Mouse (Mus musculus) c-Kit-positive CD71-negative TER-119-negative erythroid progenitor cells, embryonic 14.5 days (primary cell): ENCODE measurements around the gene Trim65.

Experiments
- DNase-seq: peaks from one replicate; pipeline ENCODE4 v3.0.0-alpha.2; 2013; ENCODE audit warnings: low read depth

Gene Trim65

DNA sequence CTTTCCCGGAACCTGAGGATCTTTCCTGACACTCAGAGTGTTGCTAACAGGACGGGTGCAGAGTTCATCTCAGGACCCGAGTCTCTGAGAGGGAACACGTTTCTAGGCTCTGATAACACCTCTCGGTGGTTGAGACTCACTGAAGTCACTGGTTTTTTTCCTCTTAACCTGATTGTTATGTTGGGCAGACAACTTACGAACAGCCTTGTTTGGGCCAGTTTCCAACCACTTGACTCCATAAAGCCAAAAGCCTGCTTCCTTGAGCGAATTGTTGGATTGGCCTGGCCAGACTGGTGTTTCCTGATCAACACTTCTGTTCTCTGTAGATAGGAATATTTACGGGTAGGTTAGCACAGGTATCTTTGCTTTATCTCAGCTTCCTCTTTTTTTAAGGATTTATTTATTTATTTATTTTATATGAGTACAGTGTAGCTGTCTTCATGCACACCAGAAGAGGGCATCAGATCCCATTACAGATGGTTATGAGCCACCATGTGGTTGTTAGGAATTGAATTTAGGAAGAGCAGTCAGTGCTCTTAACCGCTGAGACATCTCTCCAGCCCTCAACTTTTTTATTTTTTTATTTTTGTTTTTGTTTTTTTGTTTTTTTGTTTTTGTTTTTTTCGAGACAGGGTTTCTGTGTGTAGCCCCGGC lies 42.1 kb downstream of the Trim65 start:
- DNase-seq, result no peak

DNA sequence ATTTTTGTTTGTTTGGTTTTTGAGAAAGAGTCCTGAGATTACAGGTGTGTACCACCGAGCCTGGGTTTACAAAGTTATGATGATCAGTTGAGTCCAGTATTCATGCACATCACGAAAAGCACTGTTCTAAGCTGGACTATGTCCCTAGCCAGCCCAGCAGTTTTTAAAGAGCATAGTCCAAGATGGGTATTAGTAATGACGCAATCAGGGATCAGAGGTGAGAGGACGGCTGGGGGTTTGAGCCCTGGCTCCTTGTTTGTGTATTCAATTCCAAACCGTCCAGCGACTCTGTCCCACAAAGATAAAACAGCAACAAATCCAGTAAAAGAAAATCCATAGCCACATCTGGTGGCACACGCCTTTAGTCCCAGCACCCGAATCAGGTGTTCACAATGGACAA lies 42.7 kb downstream of the Trim65 start:
- no peak for DNase-seq

DNA sequence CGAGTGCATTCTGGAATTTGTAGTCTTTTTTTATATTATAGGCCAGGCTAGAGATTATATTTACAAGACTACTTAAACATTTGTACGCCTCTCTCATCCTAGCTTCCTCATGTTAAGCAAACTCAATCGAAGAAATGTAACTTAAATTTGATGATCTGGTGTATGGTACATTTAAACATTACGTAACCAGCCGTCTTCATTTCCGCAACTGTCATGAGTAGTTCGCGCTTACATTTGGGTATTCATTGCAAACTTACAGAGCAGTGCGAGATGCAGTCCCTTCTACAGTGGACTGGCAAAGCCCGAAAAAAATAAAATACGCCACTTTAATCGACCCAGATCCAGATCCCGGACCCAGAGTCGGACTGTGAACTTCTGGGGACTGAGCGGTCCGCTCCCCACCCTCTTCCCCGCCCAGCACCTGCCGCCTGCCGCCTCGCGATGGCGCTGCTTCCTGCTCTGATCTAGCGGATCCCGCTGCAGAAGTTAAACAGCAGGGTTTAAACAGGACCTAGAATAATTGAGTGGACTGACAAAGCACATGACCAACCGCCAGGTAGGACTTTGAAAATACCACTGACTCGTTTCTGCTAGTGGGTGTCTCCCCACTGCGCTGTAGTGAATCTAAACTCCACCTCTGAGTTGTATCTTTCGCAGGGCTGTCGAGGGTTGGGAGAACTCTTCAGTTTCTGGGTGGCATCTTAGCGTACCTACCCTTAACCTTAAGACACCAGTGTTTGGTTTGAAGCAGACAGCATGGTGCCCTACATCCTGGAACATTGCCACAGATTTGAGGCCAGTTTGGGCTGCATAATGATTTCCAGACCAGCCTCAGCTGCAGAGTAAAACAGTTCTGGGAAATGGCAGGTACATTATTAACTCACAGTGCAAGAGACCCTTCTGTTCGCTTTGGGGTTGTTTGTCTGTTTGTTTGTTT lies 43.5 kb downstream of the Trim65 start:
- no peak for DNase-seq

DNA sequence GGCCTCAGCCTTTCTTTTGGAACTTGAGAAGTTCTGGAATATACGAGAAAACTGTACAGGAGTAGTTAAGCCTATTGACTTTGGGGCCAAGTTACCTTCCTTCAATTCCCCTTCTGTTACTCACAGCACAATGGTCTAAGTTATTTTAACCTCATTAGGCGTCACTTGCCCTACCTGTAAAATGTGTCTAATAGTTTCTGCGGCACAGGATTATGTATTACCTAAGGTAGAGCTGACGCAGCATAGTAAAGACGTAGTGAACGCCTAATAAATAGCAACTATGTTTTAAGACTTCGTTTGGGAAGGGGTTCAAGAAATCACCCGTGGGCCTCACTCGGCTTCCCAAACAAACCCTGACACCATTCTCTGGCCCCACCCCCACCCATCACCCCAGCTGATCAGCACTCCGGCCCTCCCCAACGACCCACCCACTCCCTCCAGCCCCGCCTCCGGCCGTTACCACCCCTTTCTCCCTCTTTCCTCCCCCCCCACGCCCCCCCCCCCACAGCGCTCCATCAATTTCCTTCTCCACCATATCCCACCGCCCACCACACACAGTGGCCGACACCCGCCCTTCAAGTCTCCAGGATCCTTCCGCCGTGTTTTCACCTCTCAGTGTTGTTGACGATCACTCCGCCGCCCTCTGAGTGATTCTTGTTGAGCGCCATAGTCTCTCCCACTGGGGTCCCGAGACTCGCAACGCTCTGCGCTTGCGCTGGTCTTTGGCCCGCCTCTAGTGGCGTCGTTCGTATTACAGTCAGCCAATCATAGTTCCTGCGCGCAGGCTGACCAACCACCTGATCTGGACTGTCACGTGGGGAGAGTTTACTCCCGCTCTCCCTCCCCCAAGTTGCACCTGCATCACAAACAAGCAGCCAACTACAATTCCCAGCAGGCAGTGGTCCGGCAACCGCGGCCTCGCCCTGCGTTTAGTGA lies 44.4 kb downstream of the Trim65 start, which contains the start of gene Wbp2:
TSS of gene Wbp2 (minus strand) at position 738 of the 936 bp plus-strand sequence.
- DNase-seq, result peak; percentile 98

DNA sequence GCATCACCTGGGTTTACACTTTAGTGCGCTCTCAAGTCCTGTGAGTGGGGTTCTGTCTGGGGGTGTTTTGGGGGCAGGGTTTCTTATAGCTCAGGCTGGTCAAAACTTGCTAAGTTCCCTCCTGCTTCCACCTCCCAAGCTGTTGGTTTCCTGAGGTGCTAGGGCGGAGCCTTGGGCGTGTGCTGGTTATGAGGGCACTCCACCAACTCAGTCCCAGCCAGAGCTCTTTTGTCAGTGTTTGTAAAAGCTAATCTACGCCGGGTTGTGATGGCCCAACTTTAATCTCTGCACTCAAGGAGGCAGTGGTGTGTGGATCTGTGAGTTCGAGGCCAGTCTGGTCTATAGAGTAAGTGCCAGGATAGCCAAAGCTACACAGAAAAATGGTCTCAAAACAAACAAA lies 46.8 kb downstream of the Trim65 start:
- DNase-seq, result no peak

DNA sequence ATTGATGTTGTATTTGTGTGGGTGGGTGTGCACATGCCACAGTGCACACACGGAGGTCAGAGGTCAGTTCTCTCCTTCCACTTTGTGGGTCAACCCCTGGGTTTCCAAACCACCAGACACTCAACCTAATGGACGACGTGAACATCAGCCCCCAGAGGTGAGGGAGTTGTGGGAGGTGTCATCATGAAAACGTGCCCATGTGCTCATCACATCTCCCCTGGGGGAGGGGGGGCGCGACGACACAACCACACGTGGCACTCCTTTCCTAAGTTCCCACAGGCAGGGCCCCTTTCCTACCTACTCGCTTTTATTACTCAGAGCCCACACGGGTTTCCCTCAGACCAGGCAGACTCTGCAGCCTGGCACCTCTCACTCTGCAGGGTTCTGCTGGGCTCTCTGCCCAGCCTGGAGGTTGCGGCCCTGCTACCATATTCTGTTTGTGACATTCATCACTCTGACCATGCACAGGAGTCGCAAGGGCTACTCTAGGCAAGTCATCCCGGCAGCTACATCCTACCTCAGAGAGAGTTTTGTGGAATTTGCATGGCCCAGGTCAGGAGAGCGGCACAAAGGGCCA lies 47.7 kb downstream of the Trim65 start:
- no peak for DNase-seq

DNA sequence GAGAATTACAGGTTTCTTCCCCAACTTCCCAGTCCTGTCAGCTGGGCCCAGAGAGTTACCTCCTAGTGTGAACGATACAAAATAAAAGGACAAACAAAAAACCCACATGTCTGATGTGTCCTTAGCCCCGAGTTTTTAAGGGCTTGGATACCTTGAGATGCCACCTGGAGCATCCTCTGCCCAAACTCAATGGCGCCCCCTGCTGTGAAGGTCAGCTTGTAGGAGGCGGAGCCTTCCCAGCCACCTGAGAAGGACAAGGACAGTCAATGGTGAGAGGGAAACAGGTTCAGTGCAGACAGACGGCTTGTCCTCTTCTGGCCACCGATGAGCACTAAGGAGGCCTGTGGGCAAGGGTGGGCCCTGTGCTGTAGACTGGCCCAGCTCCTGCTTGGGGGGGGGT lies 49.8 kb downstream of the Trim65 start:
- DNase-seq, result no peak

DNA sequence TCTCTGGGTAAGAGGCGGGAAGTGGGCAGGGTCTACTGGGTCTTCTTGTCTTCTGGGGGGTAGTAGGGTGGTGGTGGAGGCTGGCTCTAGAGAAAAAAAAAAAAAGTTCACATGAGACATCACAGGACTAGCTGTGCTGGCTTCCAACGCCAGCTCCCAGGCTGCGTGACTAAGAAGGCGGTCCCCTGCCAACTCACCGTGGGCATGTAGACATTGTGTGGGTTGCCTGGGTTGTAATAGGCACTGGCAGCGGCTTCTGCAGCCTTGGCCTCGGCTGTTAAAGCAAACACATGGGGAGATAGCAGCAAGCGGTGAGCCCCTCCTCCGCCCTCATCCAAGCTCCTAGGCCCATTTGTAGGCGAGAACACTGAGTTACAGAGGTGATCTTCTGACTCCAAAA lies 51.4 kb downstream of the Trim65 start:
- DNase-seq, result no peak

DNA sequence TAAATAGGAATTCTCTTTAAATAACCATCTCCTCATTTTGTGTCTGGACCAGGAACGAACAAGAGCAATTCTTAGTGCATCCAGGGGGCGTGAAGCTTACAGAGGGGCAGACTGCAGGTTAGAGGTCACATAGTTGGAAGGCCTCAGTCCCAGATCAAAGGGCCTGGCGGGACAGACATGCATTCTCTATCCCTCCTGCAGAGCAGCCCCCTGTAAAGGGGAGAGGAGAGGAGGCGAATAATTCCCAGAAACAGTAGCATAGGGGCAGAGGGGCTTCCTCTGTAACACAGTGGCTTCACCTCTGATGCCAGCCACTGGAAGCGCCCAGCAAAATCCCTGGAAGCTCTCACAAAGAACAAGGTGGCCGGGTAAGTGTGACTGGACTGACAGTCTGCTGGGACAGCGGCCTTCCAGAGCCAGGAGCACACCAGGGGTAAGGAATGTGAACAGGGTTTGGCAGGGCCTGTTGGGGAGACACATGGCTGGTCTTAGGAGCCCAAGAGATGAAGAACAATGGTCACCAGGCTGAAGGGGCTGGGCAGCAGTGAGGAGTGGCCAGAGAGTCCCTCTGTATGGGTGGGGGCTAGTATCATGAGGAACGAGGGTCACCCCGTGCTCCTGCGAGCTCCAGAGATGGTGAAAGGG lies 52.1 kb downstream of the Trim65 start:
- DNase-seq, result no peak

DNA sequence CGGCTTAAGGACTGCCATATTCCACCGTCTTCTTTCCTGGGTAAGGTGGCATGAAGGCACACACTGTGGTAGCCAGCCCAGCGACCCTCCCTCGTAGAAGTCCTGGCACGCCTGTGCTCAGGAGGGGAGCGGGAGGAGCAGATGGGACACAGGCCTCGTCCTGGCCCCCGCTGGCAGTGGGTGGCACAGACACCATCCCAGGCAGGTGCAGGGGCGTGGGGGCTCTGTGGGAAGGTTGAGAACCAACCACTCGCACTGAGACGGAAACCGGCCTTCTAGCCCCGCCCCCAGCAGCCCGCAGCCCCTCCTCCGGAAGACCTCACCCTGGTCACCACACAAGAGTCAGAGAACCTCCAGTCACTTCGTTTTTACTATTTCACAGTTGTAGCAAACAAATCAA lies 52.7 kb downstream of the Trim65 start:
- DNase-seq, result no peak

DNA sequence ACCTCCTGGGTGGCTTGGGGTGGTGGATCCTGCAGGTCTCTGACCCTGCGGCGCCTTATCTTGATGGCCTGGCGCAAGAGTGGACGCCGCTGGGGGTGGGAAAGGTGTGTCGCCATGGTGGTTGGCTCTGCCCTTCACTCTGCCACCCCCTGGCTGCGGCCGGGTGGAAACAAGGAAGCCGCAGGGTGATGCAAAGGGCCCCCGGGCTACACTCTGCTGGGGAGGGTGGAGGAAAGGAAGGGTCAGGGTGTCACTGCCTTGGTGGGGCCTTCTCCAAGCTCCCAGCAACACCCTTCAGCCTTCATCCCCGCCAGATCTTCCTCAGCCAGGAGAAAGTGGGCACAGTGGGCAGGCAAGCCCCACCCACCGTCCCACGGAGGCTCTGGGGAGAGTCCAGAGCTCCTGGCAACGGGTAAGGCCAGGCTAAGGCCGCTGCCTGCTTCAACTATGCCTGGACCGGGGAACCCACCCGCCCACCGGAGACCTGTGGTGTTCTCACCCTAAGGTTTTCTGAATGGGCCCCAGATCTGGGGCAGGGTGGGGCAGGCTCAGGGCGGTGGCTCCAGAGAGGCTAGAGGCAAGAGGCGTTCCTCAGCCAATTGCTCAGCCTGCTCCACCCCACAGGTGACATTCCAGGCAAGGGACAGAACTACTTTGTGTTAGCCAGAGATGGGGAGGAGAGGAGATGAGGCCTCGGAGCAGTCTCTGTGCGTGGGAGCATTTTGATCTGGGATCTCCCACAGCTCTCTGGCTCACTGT lies 53.3 kb downstream of the Trim65 start, which contains the start of gene Unc13d:
TSS of gene Unc13d (minus strand) at position 516 of the 759 bp plus-strand sequence.
- DNase-seq, result no peak

DNA sequence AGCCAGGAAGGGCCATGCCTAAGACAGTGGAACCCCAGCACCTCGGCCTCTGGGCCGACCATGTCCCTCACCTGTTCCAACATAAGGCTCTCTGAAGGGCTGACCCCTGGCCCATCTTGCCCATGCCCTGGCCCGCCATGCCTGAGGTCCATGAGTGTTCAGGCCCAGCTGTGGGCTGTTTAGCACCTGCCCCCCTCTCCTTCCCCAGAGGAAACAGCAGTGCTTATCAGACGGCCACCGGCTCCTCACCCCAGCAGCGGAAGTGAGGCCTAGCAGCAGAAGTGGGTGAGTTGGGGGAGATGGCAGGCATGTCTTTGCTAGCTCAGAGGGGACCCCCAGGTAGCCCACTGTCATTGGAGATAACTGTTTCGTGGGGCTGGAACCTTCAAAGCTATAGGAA lies 54.1 kb downstream of the Trim65 start:
- no peak for DNase-seq

DNA sequence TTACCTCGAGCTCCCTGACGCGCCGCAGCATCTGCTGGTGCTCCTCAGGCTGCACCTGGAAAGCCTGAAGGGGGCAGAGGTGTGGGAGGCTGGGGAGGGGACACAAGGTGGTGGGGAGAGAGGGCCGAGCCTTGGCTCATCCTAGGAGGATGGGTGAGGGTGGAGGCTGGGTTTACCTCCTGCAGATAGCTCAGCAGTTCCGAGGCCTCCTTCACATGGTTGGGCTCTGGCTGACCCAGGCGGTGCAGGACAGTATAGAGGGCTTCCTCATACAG lies 54.7 kb downstream of the Trim65 start:
- DNase-seq, result no peak

DNA sequence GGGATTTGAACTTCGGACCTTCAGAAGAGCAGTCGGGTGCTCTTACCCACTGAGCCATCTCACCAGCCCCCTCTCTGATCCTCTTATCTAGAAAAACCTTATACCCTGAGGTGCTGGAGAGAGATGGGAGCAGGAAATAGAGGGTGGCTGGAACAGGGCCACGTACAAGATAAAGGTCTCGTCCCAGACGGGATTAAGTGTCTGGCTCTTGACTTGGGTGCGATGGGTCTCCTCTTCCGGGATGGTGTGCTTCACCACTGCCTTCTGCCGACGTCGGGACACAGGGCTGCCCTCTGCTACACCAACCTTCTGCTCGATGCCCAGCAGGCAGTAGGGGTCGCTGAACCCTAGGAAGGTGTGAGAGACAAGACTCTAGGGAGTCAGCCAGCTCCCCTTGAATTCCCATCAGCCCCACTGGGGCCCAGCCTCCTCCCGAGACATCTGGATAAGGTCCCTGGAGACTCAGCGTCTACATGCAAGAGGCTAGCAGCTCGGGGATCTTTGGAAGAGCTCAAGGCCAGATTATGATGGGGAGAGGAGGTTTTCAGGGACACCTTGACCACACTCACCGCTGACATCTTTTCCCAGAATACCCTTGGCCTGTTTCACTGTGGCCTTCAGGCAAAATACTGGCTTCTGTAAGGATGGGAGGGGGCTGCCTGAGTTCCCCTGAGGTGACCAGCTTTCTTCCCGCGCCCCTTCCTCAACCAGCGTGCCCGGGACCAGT lies 55.2 kb downstream of the Trim65 start:
- DNase-seq, result no peak

DNA sequence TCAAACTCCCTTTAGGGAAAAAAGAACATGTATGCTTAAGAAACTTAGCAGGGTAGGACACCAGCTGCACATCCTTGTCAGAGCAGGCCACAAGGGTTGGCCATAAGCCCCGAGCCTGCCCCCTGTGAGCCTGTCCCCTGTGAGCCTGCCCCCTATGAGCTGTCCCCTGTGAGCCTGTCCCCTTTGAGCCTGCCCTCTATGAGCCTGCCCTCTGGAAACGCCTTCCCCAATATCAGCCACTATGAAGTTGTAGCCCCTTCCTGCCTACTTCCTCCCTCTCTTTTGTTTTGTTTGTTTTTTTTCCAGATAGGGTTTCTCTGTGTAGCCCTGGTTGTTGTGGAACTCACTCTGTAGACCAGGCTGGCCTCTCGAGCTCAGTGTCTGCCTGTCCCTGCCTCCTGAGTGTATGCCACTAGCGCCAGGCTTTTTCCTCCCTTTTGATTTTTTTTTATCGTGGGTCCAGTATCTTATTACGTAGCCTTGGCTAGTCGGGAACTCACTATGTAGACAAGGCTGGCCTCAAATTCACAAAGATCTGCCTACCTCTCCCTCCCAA lies 56.4 kb downstream of the Trim65 start:
- no peak for DNase-seq

DNA sequence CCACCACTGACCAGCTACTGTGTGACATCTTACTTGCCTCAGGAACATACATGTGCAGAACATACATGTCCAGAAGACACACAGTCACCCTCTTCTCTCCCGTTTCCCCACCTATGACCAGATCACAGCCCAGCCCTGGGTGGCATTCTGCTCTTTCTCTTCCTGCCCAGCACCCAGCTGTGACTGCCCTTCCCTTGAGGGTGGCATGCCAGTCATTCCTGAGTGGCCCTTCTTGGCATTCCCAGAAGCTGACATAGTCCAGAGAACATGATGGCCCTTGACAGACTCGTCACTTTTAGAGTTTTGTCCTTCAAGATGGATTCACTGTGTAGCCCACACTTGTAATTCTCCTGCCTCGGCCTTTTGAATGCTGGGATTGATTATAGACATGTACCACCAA lies 58.3 kb downstream of the Trim65 start:
- DNase-seq, result no peak
